Mouse (Mus musculus): Measurements from ENCODE around the gene Fhl1. TPM values are rescaled to one million over a fixed set of nuclear protein-coding genes. Genes with fewer than 3 reads are reported as not detected.

Gene Fhl1
- polyA plus RNA-seq (2012; rRNA removed) = 174 and 191 TPM in 2 replicates

DNA sequence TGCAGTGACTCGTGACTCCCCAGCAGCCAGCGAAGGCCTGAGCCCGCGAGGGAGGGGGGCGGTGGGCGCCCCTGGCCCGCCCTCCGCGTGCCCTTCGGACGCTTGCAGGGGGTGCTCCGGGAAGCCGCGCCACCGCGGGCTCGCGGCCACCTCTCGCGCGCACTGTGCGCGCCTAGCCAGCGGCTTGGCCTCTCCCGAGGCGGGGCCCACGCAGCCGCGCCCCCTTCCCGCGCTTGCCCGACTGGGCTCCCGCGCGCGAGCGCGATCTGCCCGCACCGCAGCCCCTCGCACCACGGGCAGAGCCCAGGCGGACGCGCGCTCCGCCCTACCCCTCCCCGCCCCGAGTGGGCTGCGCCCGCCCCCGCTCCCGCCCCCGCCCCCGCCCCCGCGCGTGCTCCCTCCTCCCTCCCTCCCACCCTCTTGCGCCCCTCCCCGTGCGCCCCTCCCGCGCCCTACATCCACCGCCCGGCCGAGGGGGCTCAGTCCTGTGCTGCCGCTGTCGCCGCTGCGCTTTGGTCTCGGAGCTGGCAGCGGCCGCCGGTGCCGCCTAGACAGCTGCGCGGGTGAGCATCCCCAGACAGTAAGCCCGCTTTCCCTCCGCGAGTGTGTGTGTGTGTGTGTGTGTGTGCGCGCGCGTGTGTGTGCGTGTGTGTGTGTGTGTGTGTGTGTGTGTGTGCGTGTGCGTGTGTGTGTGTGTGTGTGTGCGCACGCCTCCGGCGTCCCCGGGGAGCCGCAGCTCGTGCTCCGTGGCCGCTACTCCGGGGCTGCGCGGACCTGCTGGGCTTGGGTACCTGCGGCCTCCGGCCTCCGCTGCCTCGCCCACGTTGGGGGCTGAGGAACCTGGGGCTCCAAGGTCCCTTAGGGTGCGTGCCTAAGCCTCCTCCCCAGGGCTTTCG, at the start of gene Fhl1:
Fhl1 (plus strand) TSS at position 482 of the 896 bp plus-strand sequence.
- TF ChIP-seq CTCF (IDR thresholded peaks at IDR 0.05; ENCODE audit: borderline replicate concordance, insufficient read depth, low read depth, low read length) (no peak), POLR2A (IDR thresholded peaks at IDR 0.05; ENCODE audit: borderline replicate concordance, insufficient read depth, low read length) (0 out of 2 replicates have a peak, but pooled peaks have one; percentile 15)
- Histone ChIP-seq H3K4me1 (ENCODE audit: control insufficient read depth, insufficient read depth, low read length) (no peaks in the 10 kb centered on the region), H3K4me3 (replicated peaks; ENCODE audit: insufficient read depth, low read depth, low read length) (peak within 1 kb of the TSS; percentile 65), H3K27ac (ENCODE audit: insufficient read depth, low read length) (peak within 1 kb of the TSS; percentile 94), H3K27me3 (ENCODE audit: control insufficient read depth, insufficient read depth, low read length) (no peaks in the 10 kb centered on the region)
- 3% methylated on average over 41 of the region's 106 CpGs for WGBS
- DNase-seq = peak; percentile 68 to 73

- 8% methylated on average over 1 of the region's 1 CpGs for WGBS
- TF ChIP-seq POLR2A (IDR thresholded peaks at IDR 0.05; ENCODE audit: borderline replicate concordance, insufficient read depth, low read length) (no peak), CTCF (IDR thresholded peaks at IDR 0.05; ENCODE audit: borderline replicate concordance, insufficient read depth, low read depth, low read length) (no peak)
These were observed 49.3 kb upstream of the Fhl1 start for GRCm38 (mm10) chrX:56682156-56682720.

DNA sequence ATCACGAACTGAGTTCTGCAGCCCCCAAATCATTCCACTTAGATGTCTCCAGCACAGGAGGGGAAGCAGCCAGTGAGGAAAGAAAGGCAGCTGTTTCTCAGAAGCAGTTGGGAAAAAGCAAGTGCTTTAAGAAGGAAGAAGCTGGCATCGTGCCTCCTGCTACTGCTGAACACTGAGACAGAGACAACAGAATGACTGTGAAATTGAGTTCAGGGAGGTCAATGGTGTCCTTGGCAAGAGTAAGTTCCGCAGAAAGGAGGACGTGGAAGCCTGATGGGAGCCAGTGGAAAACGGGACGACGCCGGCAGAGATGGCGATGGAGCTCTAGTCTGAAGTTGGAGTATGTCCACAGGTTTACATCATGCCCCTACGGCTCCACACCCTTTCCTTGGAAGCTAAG, 48.1 kb upstream of the Fhl1 start:
- TF ChIP-seq CTCF (IDR thresholded peaks at IDR 0.05; ENCODE audit: borderline replicate concordance, insufficient read depth, low read depth, low read length) (no peak), POLR2A (IDR thresholded peaks at IDR 0.05; ENCODE audit: borderline replicate concordance, insufficient read depth, low read length) (no peak)
- DNase-seq = no peak
- H3K27me3 ChIP-seq (ENCODE audit: control insufficient read depth, insufficient read depth, low read length) = no peaks in the 10 kb centered on the region
- no peaks in the 10 kb centered on the region for H3K4me1 ChIP-seq (ENCODE audit: control insufficient read depth, insufficient read depth, low read length)
- no peak overlapping the region for H3K4me3 ChIP-seq (replicated peaks; ENCODE audit: insufficient read depth, low read depth, low read length)
- H3K27ac ChIP-seq (ENCODE audit: insufficient read depth, low read length) = no peak overlapping the region
- WGBS = 23% methylated on average over 10 of the region's 10 CpGs

More at GRCm38 (mm10) chrX:56682156-56682720, 49.3 kb upstream of the Fhl1 start:
- Histone ChIP-seq H3K27me3 (ENCODE audit: control insufficient read depth, insufficient read depth, low read length) (no peaks in the 10 kb centered on the region), H3K4me3 (replicated peaks; ENCODE audit: insufficient read depth, low read depth, low read length) (no peak overlapping the region), H3K27ac (ENCODE audit: insufficient read depth, low read length) (no peak overlapping the region), H3K4me1 (ENCODE audit: control insufficient read depth, insufficient read depth, low read length) (no peaks in the 10 kb centered on the region)
- no peak for DNase-seq

- Histone ChIP-seq H3K4me1 (ENCODE audit: control insufficient read depth, insufficient read depth, low read length) (no peaks in the 10 kb centered on the region), H3K27ac (ENCODE audit: insufficient read depth, low read length) (no peak overlapping the region), H3K4me3 (replicated peaks; ENCODE audit: insufficient read depth, low read depth, low read length) (no peak overlapping the region), H3K27me3 (ENCODE audit: control insufficient read depth, insufficient read depth, low read length) (no peaks in the 10 kb centered on the region)
- WGBS = 92% methylated on average over 6 of the region's 6 CpGs
- TF ChIP-seq POLR2A (IDR thresholded peaks at IDR 0.05; ENCODE audit: borderline replicate concordance, insufficient read depth, low read length) (no peak), CTCF (IDR thresholded peaks at IDR 0.05; ENCODE audit: borderline replicate concordance, insufficient read depth, low read depth, low read length) (no peak)
- no peak for DNase-seq
These were observed 39.0 kb upstream of the Fhl1 start for GRCm38 (mm10) chrX:56692554-56692953.

DNA sequence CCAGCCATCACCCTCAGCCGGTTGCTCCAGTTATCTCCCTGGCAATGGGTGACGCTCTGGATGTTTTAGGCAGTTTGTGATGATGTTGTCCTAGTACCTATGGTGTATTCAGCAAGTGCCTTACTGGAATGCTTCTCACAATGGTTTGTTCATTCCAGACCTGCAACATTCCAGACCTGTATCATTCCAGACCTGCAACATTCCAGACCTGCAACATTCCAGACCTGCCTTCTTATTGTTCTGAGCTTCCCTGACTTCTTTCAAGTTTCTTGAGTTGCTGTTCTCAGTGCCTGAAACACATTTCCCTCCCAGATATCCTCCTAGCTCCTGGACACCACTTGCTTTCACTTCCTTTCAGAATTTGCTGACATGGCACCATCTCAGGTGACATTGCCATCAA, 37.0 kb upstream of the Fhl1 start:
- TF ChIP-seq POLR2A (IDR thresholded peaks at IDR 0.05; ENCODE audit: borderline replicate concordance, insufficient read depth, low read length) = no peak
- TF ChIP-seq CTCF (IDR thresholded peaks at IDR 0.05; ENCODE audit: borderline replicate concordance, insufficient read depth, low read depth, low read length) = no peak
- Histone ChIP-seq H3K4me3 (replicated peaks; ENCODE audit: insufficient read depth, low read depth, low read length) (no peak overlapping the region), H3K27me3 (ENCODE audit: control insufficient read depth, insufficient read depth, low read length) (no peaks in the 10 kb centered on the region), H3K4me1 (ENCODE audit: control insufficient read depth, insufficient read depth, low read length) (no peaks in the 10 kb centered on the region), H3K27ac (ENCODE audit: insufficient read depth, low read length) (no peak overlapping the region)
- WGBS = 98% methylated on average over 2 of the region's 2 CpGs
- DNase-seq = no peak

DNA sequence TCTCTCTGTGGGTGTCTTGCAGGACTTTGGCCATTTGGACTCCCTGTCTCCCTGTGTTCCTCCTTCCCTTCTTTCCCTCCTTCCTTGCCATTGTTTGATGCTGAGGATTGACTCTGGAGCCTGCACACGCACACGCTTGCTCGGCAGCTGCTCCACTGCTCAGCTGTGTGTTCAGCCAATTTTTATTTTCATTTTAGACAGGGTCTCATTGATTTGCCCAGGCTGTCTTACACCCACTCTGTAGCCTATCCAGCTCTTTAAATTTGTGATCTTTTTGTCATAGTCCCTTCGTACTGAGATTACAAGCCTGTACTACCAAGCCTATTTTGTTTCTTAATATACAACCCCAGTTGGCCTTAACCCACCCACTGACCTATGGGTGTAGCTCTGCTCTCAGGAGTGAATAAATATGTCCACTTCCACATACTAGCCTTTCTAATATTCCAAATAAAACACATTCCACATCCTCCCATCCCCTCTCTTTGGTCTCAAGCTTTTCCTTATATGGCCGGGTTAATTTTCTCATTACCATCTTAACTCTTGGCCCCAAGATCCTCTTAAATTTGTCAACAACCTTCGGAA, 34.3 kb upstream of the Fhl1 start:
- 75% methylated on average over 6 of the region's 6 CpGs for WGBS
- no peaks in the 10 kb centered on the region for H3K27me3 ChIP-seq (ENCODE audit: control insufficient read depth, insufficient read depth, low read length)
- no peak overlapping the region for H3K4me3 ChIP-seq (replicated peaks; ENCODE audit: insufficient read depth, low read depth, low read length)
- no peak overlapping the region for H3K27ac ChIP-seq (ENCODE audit: insufficient read depth, low read length)
- TF ChIP-seq POLR2A (IDR thresholded peaks at IDR 0.05; ENCODE audit: borderline replicate concordance, insufficient read depth, low read length) (no peak), CTCF (IDR thresholded peaks at IDR 0.05; ENCODE audit: borderline replicate concordance, insufficient read depth, low read depth, low read length) (no peak)
- DNase-seq = no peak
- H3K4me1 ChIP-seq (ENCODE audit: control insufficient read depth, insufficient read depth, low read length) = no peaks in the 10 kb centered on the region

DNA sequence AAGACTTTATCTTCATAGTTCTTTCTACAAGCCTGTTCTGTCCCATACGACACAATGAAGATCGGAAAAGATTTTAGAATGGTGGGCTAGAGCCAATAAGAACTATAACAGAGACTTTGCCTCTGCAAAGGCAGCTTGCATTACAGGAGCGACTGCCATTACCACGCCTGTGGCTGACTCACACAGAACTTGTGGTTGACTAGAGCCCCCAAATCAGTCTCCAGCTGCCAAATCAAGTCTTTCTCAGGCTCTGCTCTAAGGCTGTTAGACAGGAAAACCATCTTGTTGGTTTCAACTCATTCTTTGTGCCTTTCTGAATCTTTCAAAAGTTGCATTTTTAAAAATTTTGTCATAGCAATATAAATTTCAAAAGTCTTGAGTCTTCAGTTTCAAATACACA, 33.7 kb upstream of the Fhl1 start:
- TF ChIP-seq CTCF (IDR thresholded peaks at IDR 0.05; ENCODE audit: borderline replicate concordance, insufficient read depth, low read depth, low read length) (no peak), POLR2A (IDR thresholded peaks at IDR 0.05; ENCODE audit: borderline replicate concordance, insufficient read depth, low read length) (no peak)
- DNase-seq = no peak
- Histone ChIP-seq H3K4me3 (replicated peaks; ENCODE audit: insufficient read depth, low read depth, low read length) (no peak overlapping the region), H3K4me1 (ENCODE audit: control insufficient read depth, insufficient read depth, low read length) (no peaks in the 10 kb centered on the region), H3K27me3 (ENCODE audit: control insufficient read depth, insufficient read depth, low read length) (no peaks in the 10 kb centered on the region), H3K27ac (ENCODE audit: insufficient read depth, low read length) (no peak overlapping the region)
- WGBS = 84% methylated on average over 4 of the region's 4 CpGs

Data from cerebellum, adult 2 months (tissue).